Mouse (Mus musculus): ENCODE measurements around the gene Pdss2.

The Pdss2 gene

DNA sequence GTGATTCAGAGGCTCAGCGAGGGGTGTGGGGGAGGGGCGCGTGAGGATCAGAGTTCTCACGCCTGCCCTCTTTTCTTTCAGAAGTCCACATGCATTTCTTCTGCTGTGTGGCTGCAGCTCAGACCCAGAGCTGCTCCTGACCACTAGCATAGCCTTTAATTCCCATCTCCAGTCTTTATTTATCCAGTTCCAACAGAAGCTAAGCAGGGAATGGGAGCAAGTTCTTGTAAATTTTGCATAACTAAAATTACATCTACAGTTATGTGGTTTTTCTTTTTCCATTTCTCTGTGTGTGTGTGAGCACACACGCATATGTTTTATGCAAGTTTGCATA lies 231.3 kb downstream of the Pdss2 start:
- in situ Hi-C loops (cut with MboI; ENCODE audit: low pct_unique_long_range_greater_than_20kb in 1 of 2, low sequenced_read_pairs in 2 of 2, unreplicated experiment in 1 of 2): no loop called here

DNA sequence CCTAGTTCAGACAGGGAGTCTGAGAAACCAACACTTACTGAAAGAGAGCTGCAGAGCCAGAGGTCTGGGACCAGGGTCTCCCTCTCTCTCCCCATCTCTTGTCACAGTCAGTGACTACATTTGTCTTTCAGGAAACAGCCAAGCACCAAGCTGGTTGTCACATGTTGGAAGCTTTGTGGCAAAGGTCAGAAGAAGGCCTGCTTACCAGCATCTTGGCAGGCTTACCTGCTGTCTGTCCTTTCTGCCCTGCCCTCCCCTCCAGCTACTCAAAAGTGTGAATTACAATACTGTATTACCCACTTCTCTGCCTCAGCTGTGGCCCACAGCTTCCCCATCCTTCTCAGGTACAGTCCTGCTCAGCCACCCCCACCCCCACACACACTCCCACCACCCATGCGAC lies 232.9 kb downstream of the Pdss2 start:
- in situ Hi-C loops (cut with MboI; ENCODE audit: low pct_unique_long_range_greater_than_20kb in 1 of 2, low sequenced_read_pairs in 2 of 2, unreplicated experiment in 1 of 2): no loop called here

DNA sequence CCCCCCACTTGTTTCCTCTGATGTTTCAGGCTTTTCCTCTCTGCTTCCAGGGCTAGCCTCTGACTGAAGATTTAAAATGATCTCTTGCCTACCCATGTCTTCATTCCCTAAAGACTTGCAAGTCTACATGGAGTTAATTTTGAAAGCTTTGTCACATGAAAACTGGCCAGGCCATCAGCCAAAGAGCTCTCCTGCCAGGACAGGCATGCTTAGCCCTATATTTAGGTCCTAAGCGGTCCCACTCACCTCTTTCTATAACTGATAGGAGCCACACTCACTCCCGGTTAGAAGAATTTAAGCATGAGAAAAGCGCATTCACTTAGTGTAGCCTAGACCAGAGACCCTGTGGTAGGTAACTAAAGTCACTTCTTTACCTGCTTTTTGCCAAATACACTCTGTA lies 233.4 kb downstream of the Pdss2 start:
- in situ Hi-C loops (cut with MboI; ENCODE audit: low pct_unique_long_range_greater_than_20kb in 1 of 2, low sequenced_read_pairs in 2 of 2, unreplicated experiment in 1 of 2): no loop called here

DNA sequence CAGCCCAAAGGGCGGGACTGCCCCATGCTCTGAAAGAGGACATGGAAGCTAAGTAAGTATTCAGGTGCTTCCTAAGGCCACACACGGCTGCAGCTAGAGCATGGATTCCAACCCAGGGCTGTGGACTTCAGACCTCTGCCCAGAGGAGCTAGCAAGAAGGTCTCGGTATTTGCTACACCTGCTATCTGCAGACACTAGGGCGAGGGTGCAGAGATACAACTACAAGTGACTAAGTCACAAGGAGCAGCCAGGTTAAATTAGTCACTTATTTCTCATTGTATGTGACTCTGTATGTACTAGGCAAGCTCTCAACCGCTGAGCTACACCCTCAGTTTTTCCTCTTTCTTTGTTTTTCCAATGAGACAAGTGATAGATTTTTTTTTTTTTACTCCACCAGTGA lies 241.5 kb downstream of the Pdss2 start:
- in situ Hi-C loops (cut with MboI; ENCODE audit: low pct_unique_long_range_greater_than_20kb in 1 of 2, low sequenced_read_pairs in 2 of 2, unreplicated experiment in 1 of 2): no loop called here

DNA sequence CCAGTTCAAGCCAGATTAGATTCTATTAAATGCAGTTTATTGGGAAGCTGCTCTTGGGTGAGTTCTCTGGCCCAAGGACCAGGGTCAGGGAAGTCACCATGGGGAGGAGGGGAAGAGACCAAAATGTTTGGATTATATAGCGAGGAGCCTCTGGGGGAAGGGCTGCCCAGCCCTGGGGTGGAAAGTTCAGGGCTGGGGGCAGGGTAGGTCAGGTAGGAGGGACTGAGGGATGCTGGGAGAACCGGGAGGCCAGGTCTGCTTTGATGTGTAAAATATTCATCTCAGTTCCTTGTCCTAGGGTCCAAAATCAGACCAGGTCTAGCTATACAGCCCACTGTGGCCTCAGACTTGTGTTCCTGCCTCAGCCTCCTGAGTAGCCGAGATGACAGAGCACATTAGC lies 241.9 kb downstream of the Pdss2 start:
- in situ Hi-C loops (cut with MboI; ENCODE audit: low pct_unique_long_range_greater_than_20kb in 1 of 2, low sequenced_read_pairs in 2 of 2, unreplicated experiment in 1 of 2): no loop called here

DNA sequence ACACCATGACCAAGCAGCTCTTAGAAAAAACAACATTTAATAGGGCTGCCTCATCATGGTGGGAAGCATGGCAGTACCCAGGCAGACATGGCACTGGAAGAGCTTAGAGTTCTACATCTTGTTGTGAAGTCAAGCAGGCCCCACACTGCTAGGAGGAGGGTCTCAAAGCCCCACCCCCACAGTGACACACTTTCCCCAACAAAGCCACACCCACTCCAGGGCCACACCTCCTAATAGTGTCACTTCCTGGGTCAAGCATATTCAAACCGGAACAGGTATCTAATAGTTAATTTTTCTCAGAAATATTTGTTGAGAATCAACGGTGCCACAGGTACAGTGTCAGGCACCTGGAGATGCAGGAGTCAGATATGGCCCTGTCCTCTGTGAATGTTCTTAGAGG lies 244.9 kb downstream of the Pdss2 start:
- in situ Hi-C loops (cut with MboI; ENCODE audit: low pct_unique_long_range_greater_than_20kb in 1 of 2, low sequenced_read_pairs in 2 of 2, unreplicated experiment in 1 of 2): no loop called here

DNA sequence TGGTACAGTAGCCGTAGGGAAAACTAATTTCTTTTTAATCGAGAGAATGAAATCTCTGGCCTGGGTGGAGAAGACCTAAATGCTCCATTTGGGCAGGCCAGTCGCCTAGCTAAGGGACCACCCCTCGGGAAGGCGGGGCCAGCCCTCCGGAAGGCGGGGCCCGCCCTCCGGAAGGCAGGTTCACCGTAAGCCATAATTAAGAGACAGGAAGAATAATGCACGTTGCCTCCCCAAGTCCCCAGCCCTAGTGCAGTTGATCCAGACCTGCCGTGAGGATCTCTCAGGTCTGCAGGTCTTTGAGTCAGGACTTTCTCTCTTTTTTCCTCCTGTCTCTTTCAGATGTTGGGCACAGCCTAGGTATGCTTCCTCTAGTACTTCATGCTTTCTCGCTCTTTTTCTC lies 246.4 kb downstream of the Pdss2 start:
- in situ Hi-C loops (cut with MboI; ENCODE audit: low pct_unique_long_range_greater_than_20kb in 1 of 2, low sequenced_read_pairs in 2 of 2, unreplicated experiment in 1 of 2): no loop called here

DNA sequence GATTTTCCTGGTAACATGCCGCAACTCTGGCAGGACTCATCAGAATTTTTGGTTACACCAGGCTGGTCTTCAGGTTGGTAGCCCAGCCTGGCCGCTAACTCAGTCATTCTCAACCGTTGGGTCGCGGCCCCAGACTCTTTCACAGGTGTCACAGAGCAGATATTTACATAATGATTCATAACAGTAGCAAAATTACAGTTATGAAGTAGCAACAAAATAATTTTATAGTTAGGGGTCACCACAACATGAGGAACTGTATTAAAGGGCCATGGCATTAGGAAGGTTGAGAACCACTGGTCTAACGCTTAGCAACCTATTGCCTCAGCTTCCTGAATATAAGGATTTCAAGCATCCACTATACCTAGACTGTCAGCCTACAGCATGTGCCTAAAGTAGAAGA lies 247.0 kb downstream of the Pdss2 start:
- in situ Hi-C loops (cut with MboI; ENCODE audit: low pct_unique_long_range_greater_than_20kb in 1 of 2, low sequenced_read_pairs in 2 of 2, unreplicated experiment in 1 of 2): no loop called here

DNA sequence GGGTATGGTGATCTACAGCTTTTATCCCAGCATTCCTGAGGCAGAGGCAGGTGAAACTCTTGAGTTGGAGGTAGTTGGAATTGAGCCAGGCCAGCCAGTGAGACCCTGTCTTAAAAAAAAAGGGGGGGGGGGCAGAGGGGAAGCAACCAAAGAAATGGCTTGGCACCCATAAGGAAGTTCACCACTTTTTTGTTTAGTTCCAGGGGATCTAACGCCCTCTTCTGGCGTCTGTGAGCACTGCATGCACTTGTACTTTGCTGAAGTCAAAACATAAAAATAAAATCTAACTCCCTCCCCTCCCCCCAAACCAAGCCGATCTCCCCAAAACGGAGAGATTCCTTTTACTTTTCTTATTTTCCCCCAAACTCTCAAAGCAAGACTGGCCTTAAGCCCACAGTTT lies 254.1 kb downstream of the Pdss2 start:
- in situ Hi-C loops (cut with MboI; ENCODE audit: low pct_unique_long_range_greater_than_20kb in 1 of 2, low sequenced_read_pairs in 2 of 2, unreplicated experiment in 1 of 2): no loop called here

DNA sequence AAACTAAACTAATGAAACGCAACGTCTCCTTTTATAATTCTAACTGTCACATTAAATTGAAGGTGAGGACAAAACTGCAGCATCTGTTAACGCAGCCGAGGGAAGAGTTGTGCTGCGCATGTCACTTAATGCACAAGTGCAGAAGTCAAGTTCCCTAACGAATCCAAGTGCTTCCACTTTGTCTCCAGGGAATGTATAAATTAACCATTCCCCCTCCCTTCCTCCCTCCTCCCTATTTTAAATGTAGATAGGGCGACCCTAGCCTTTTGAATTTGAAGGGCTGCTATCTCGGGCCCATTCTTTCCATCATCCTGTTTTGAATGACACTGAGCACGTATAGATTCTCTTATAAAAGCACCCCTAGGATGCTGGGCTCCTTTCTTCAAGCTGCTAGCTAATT lies 256.2 kb downstream of the Pdss2 start:
- in situ Hi-C loops (cut with MboI; ENCODE audit: low pct_unique_long_range_greater_than_20kb in 1 of 2, low sequenced_read_pairs in 2 of 2, unreplicated experiment in 1 of 2): no loop called here

DNA sequence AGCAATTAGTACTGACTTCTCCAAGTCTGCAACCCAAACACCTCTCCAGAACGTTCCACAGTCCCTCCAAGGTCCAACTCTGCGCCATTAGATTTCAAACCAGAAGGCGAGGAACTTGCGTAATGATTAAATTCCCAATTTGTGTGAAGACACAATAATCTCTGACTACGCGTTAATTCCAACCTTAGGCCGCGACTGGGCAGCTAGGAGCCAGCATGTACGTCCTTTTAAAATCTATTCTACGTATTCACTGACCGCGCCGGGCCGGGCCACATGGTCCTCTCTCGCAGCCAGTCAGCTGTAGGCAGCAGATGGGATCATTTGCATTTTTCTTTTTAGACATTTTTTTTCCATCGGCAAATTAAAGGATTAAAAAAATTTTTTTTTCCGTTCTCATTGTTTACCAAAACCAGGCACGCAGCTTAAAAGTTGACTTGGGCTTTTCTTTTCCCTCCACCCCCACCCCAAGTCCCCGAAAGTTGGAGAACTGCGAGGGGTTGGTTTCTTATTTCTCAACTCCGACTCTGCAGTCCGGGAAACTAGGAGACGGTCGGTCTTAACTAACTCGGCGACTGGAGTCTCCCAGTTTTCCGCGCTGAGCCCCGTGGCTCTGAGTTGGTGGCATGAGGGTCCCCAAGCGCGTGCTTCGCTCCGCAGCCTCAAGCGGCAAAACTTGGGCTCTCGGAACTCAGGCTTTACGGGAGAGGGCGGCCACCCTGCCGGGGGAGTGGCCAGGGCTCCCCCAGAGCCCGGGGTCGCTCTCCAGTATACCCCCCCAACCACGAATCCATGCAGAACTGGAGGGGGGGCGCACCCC lies 256.8 kb downstream of the Pdss2 start:
- in situ Hi-C loops (cut with MboI; ENCODE audit: low pct_unique_long_range_greater_than_20kb in 1 of 2, low sequenced_read_pairs in 2 of 2, unreplicated experiment in 1 of 2): no loop called here

DNA sequence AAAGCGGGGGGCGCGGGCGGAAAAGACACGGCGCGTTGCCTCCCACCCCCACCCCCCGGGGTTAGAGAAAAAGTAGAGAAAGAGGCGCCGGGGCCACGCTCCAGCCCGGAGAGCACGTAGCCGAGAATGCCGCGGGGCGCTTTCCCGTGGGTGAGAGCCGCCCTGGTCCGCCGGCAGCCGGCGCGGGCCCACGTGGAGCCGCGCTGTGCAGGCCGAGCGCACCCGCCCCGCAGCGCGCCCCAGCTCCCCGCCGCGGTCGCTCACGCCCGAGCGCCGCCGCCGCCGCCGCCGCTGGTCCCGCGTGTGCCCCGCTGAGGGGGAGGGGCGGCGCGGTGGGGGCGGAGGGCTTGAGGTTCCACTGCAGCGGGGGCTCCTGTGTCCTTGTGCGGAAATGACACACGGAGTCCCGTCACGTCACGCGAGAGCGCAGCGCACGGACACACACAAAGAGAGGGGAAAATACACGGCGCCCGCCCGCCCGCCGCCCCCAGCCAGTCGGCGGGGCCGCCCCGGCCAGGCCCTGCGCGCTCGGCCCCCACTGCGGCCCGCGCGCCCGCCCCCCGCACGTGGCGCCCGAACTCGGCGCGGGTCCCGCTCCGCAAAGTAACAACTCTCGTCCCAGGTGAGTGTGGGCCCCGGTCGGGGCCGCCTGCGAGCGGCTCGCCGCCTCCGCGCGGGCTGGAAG lies 257.6 kb downstream of the Pdss2 start, which contains the start of gene Bend3:
Gene Bend3, plus strand, starts transcription at position 81 of the 685 bp plus-strand sequence.
- in situ Hi-C loops (cut with MboI; ENCODE audit: low pct_unique_long_range_greater_than_20kb in 1 of 2, low sequenced_read_pairs in 2 of 2, unreplicated experiment in 1 of 2): no loop called here

DNA sequence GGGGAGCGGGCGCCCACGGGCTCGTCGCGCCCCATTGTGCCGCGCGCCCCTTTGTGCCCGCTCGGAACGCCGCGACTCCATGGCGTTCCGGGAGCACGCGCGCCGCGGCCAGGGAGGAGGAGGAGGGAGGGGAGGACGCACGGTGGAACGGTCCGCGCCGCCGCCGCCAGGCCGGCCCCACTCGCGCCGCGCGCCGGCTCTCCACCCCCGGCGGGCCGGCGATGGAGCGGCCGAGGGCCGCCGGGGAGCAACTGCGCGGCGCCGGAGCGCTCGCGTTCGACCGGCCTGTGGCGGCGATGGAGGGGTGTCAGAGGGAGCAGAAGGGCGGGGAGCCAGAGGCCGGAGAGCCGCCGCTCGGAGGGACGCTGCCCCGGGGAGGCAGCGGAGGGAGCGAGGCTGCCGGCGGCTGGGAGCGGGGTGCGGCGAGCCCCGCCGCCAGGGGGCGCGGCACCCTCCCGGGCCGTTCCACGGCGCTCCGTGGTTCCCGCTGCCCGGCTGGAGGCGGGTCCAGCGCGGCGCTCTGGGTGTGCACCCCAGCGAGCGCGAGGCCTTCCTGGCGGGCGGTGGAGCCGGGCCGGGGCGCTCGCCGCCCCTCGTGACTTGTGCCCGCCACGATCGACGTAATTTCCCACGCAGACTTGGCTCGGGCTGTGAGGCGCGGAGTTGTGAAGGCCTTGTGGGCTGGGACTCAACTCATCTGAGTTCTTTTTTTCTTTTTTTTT lies 258.3 kb downstream of the Pdss2 start:
- in situ Hi-C loops (cut with MboI; ENCODE audit: low pct_unique_long_range_greater_than_20kb in 1 of 2, low sequenced_read_pairs in 2 of 2, unreplicated experiment in 1 of 2): no loop called here

DNA sequence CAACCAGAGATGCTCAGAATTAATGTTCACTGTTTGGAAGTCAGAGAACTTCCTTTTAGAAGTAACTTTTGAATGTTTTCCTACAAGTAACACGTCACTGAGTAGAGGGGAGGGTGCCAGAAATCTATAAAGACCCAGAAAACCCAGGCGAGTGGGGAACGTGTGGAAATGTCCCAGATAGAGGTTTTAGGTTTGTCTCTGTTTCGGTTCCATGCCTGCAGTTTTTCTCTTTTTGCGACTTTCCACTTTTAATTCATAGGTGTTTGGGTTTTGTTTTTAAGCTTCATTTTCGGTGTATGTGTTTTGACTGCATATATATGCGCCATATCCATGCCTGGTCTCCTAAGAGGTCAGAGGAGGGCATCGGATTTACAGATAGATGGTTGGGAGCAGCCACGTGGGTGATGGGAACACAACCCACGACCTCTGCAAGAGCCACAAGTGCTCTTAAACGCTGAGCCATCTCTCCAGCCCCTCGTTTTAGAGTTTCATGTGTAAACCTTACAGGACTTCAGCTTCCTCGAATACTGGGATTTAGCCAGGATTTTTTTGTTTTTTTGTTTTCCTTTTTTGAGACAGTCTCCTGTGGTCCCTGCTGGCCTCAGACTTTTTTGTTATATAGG lies 259.1 kb downstream of the Pdss2 start:
- in situ Hi-C loops (cut with MboI; ENCODE audit: low pct_unique_long_range_greater_than_20kb in 1 of 2, low sequenced_read_pairs in 2 of 2, unreplicated experiment in 1 of 2): no loop called here

DNA sequence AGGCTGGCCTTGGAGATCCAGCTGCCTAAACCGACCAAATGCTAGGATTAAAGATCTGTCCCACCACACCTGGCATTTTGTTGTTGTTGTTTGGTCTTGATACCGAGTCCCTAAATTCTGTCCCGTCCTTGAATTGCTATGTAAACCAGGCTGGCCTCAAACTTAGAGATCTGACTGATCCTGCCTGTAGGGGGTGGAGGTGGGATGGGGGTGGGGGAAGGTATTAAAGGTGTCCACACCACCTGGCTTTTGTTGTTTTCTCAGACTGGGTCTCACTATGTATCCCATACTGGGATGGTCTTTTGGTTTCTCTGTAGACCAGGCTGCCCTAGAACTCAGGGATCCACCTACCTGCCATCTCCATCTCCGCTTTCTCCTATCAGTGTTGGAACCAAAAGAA lies 259.9 kb downstream of the Pdss2 start:
- in situ Hi-C loops (cut with MboI; ENCODE audit: low pct_unique_long_range_greater_than_20kb in 1 of 2, low sequenced_read_pairs in 2 of 2, unreplicated experiment in 1 of 2): no loop called here

DNA sequence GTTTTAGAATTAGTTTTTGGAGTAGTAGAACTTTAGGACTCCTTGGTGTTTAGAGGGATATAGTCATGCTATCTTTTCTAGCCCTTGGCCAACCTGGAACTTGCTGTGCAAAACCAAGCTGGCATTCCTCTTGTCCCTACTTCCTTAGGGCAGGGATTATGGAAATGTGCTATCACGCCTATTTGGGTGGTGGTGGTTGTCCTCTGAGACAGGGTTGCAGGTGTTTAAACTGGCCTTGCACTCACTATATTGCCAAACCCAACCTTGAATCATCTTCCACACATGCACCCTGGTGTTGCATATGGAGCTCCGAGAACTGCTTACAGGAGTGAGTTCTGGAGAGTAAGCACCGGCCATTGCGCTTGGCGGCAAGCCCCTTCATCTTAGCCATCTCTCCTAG lies 260.7 kb downstream of the Pdss2 start:
- in situ Hi-C loops (cut with MboI; ENCODE audit: low pct_unique_long_range_greater_than_20kb in 1 of 2, low sequenced_read_pairs in 2 of 2, unreplicated experiment in 1 of 2): no loop called here

DNA sequence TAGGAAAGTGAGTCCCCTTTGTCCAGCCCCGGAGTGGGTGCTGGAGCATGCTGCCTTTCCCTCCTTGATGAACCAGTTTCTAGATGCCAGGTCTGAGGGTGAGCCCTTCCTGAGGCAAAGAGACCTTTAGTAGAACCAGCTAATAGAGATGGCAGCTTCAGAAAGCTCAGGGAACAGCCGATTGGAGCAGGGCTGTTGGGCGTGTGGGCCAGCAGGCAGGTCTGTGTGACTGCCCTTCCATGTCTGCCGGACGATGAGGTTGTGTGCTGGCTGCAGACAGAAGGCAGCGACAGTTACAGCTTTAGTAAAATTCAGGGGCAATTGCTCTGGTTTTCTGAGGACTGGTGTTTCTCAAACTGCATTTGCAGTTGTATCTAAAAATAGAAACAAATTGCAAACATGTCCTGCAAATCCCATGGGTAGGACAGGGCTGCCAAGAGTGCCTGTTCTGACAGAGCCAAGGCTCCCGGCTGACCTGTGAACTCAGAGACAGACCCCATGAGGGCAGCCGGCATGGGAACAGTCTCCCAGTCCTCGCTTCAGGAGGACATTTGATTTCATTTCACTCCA lies 262.2 kb downstream of the Pdss2 start:
- in situ Hi-C loops (cut with MboI; ENCODE audit: low pct_unique_long_range_greater_than_20kb in 1 of 2, low sequenced_read_pairs in 2 of 2, unreplicated experiment in 1 of 2): no loop called here

DNA sequence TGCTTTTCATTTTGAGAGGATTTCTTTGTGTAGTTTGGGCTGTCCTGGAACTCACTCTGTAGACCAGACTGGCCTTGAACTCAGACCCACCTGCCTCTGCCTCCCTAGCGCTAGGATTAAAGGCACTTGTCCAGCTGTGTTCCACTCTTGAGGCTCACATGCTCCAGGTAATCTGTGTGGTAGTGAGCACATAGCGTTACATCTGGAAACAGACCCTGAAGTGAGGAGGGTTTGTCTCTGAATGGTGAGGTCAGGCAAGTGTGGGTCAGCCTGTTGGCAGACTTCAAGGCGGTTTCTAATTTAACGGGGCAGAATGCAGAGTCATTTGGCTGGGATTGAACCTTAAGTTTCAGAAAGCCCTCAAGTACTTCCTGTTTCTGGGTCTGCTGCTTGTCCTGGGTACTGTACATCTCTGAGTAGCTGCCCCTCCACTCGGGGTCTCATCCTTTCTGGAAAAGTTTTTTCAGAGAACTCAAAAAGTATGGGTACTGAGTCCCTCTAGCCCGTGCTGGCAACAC lies 264.5 kb downstream of the Pdss2 start:
- in situ Hi-C loops (cut with MboI; ENCODE audit: low pct_unique_long_range_greater_than_20kb in 1 of 2, low sequenced_read_pairs in 2 of 2, unreplicated experiment in 1 of 2): no loop called here
